Mouse (Mus musculus) adipocyte (in vitro differentiated cells): Measurements from ENCODE around the gene Dgkg.

Experiments
- DNase-seq: peaks from one replicate; pipeline ENCODE4 v3.0.0-alpha.2; 2016; ENCODE audit warnings: low spot score

Dgkg gene

GRCm38 (mm10) chr16:22645256-22645655, 11.8 kb downstream of the Dgkg start:
- no peak for DNase-seq

GRCm38 (mm10) chr16:22643460-22643859, 13.6 kb downstream of the Dgkg start:
- DNase-seq, result no peak

GRCm38 (mm10) chr16:22642953-22643352, 14.1 kb downstream of the Dgkg start:
- no peak for DNase-seq

GRCm38 (mm10) chr16:22642054-22642453, 15.0 kb downstream of the Dgkg start:
- no peak for DNase-seq

GRCm38 (mm10) chr16:22641588-22641987, 15.4 kb downstream of the Dgkg start:
- no peak for DNase-seq

- no peak for DNase-seq
Observed at GRCm38 (mm10) chr16:22637311-22637710, 19.7 kb downstream of the Dgkg start.

GRCm38 (mm10) chr16:22635706-22636105, 21.3 kb downstream of the Dgkg start:
- no peak for DNase-seq

- DNase-seq, result no peak
Observed at GRCm38 (mm10) chr16:22633063-22633462, 24.0 kb downstream of the Dgkg start.

GRCm38 (mm10) chr16:22630351-22630750, 26.7 kb downstream of the Dgkg start:
- DNase-seq, result no peak

- no peak for DNase-seq
Observed at GRCm38 (mm10) chr16:22629900-22630299, 27.1 kb downstream of the Dgkg start.

GRCm38 (mm10) chr16:22625987-22626386, 31.0 kb downstream of the Dgkg start:
- DNase-seq, result no peak

- no peak for DNase-seq
Observed at GRCm38 (mm10) chr16:22625412-22625811, 31.6 kb downstream of the Dgkg start.

GRCm38 (mm10) chr16:22622286-22622685, 34.7 kb downstream of the Dgkg start:
- no peak for DNase-seq

GRCm38 (mm10) chr16:22621299-22621920, 35.6 kb downstream of the Dgkg start:
- DNase-seq, result no peak

GRCm38 (mm10) chr16:22618424-22619056, 38.5 kb downstream of the Dgkg start:
- no peak for DNase-seq

- DNase-seq, result no peak
Observed at GRCm38 (mm10) chr16:22615805-22616204, 41.2 kb downstream of the Dgkg start.

GRCm38 (mm10) chr16:22613186-22614073, 43.6 kb downstream of the Dgkg start:
- DNase-seq, result no peak

GRCm38 (mm10) chr16:22608046-22608445, 49.0 kb downstream of the Dgkg start:
- DNase-seq, result no peak

GRCm38 (mm10) chr16:22606989-22607388, 50.0 kb downstream of the Dgkg start:
- no peak for DNase-seq

- DNase-seq, result no peak
Observed at GRCm38 (mm10) chr16:22602399-22602798, 54.6 kb downstream of the Dgkg start.

- DNase-seq, result no peak
Observed at GRCm38 (mm10) chr16:22601756-22602155, 55.3 kb downstream of the Dgkg start.

GRCm38 (mm10) chr16:22600108-22600699, 56.8 kb downstream of the Dgkg start:
- DNase-seq, result no peak

- no peak for DNase-seq
Observed at GRCm38 (mm10) chr16:22598741-22599140, 58.3 kb downstream of the Dgkg start.
